Mouse (Mus musculus) thymus, adult 18-20 months (tissue): ENCODE data around the gene Ninl.

Experiments
- DNase-seq, 2 experiments: peaks; one replicate each; pipeline ENCODE4 v3.0.0; 2022; ENCODE audit warnings: mixed read lengths in 2 of 2

The Ninl gene

GRCm38 (mm10) chr2:150995324-150995723 is 43.9 kb downstream of the Ninl start:
- DNase-seq, result no peak

- no peak for DNase-seq
Observed at GRCm38 (mm10) chr2:150991050-150991449, 48.1 kb downstream of the Ninl start.

GRCm38 (mm10) chr2:150990506-150990905 is 48.7 kb downstream of the Ninl start:
- DNase-seq, result no peak

DNA sequence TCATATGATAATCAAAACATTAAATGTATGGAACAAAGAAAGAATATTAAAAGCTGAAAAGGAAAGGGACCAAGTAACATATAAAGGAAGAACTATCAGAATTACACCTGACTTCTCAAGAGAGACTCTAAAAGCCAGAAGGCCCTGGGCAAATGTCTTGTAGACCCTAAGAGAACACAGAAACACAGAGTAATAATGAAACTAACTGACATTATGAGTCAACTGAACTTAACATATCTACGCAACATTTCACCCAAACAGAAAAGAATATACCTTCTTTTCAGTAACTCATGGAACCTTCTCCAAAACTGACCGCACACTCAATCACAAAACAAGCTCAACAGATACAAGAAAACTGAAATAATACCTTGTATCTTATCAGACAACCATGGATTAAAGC is 53.8 kb downstream of the Ninl start:
- no peak for DNase-seq

- DNase-seq, result no peak
Observed at GRCm38 (mm10) chr2:150982051-150982450, 57.1 kb downstream of the Ninl start.

DNA sequence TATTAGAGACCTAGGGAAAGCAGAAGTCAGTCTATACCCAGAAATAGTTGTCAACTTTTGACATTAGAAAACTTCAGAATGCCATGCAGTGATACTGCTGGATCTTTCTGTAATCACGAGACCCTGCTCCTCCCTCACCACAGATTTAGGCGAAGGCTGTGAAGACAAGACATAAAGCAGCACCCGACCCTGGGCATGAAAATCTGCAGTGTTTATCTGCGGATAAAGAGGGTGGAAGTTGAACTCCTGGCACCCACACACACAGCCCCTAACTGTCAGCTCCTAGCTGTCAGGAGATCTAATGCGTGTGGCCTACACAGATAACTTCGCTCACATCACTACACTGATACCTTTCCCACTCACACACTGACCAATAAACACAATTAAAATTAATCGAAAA is 57.7 kb downstream of the Ninl start:
- no peak for DNase-seq

DNA sequence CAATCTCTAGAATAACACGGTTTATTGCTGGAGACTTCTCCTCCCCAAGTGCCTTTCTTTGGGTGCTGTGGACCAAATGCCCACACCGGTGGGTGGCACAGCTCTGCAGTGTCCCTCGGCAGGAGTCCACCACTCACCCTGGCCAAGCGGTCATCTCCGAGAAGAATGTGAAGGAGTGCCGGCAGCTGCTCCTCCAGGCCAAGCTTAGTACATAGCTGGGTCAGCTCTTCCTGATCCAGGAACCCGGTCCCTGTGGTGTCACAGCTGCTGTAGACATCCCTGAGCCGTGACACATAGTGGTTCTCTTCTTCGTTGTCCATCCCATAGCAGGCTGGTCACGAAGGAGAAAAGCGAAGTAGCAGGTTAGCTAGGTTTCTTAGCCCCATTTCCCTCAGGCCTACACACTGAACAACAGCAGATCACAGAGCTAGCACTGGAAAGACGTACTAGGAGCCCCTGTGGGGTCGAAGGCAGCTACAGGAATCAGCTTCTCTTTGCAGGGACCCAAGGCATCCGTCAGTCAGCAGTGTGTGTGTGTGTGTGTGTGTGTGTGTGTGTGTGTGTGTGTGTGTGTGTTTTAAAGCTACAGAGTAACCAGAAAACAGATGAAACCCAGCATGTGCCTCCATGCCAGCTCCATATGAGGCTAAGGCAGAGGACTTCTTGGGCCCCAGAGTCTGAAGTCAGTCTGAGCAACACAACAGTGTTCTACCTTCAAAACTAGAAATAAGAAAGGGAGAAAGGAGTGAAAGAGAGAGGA is 59.1 kb downstream of the Ninl start:
- DNase-seq, result no peak

GRCm38 (mm10) chr2:150978791-150979190 is 60.4 kb downstream of the Ninl start:
- no peak for DNase-seq

GRCm38 (mm10) chr2:150977676-150978075 is 61.5 kb downstream of the Ninl start:
- no peak for DNase-seq

DNA sequence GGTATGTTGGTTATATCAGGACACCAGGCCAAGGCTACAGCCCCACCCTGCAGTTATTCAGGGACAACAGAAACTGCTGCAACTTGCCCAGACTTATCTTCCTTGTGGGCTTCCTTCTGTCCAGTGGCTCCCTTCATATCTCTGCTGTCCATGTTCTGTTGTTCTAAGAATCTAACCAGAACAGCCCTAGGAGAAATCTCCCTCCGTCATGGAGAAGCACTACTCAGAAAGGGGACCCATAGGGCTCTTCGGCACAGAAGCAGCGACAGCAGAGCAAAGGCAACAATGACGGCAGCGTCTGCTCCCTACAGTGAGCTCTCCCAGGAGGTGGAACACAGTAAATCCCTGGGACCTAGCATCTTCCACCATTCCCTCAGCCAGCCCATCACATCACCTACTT is 62.3 kb downstream of the Ninl start:
- DNase-seq, result no peak

GRCm38 (mm10) chr2:150973401-150974115 is 65.6 kb downstream of the Ninl start:
- DNase-seq, result no peak

DNA sequence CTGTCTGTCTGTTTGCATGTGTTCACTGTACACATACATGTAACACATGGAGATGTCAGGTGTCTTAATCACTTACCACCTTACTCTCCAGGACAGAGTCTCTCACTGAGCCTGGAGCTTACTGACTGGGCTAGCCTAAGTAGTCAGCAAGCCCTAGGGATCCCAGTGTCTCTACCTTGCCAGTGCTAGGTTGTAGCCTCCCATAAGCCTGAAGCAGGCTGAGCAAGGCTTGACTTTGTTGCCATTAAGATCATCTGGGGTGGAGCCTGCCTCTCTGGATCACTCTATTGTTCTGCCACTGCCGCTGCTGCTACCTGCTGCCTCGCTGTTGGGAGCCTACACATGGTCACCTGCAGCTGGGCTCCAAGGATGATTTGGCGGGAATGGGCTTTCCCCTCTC is 66.5 kb downstream of the Ninl start:
- no peak for DNase-seq

DNA sequence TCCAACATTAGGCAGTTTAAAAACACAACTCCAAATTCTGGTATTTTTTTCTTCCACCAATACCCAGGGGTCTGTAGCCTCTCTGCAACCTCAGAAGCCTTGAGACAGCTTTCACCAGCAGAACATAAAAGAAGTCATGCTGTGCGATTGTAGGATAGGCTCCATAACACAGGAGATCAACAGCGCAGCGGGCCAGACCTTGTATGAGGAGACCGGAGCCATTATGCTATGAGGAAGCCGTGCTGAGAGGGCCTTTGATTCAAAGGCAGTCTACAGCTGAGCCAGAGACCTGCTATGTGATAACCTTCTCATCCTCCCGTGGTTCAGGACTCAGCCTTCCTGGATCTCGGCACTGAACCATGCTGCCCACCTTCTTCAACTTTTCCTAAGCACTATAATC is 67.3 kb downstream of the Ninl start:
- no peak for DNase-seq

DNA sequence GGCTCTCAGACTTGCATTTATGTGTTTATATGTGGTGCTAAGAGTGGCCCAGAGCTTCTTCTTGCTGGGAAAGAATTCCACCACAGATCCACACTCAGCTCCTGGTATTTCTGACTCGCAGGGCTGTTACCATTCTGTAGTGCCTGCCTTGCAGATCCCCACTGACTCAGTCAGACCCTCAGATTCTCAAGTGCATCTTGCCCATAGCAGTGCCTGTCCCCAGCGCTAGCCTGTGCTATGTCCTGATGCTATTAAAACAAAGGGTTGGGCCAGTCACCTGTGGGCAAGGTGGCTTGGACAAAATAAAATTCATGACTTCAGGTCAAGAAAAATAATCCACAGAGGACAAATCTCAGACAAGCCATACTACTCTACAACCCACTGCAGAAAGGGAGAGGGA is 70.0 kb downstream of the Ninl start:
- DNase-seq, result no peak

- no peak for DNase-seq
Observed at GRCm38 (mm10) chr2:150967491-150967890, 71.7 kb downstream of the Ninl start.

DNA sequence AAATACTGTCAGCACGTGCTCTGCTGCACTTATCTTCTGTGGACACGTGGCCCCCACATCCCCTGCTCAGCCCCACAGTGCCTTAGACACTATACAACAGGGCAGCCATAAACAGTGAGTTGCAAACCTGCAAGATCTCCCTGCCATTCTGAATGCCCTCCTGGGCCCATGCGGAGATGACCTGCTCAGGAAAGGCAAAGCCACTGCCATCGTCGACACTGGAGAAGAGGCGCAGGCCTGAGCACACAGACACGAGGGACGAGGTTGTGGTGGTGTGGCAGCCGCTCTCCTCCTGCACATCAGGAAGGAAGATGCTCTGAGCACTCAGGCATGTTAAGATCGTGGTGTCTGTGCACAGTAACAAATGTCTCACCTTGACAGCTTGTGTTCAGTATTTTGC is 73.2 kb downstream of the Ninl start:
- DNase-seq, result no peak

- no peak for DNase-seq
Observed at GRCm38 (mm10) chr2:150964641-150965040, 74.5 kb downstream of the Ninl start.

DNA sequence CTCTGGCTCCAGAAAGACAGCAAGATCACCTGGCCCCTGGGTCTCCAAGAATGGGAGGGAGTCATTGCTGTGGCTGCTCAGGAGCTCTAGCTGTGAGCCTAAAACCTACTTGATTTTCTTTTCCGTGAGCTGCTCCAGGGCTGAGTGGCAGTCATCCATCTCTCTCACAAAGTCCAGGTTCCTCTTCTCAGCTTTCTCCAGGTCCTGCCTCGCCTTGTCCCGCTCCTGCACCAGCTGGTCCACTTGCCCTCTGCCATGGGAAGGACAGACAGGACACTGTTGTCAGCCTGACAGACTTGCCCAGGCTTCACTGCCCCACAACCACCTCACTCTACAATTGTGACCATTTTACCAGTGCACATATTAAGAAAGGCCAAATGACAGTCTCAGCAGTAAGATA is 75.9 kb downstream of the Ninl start:
- no peak for DNase-seq

DNA sequence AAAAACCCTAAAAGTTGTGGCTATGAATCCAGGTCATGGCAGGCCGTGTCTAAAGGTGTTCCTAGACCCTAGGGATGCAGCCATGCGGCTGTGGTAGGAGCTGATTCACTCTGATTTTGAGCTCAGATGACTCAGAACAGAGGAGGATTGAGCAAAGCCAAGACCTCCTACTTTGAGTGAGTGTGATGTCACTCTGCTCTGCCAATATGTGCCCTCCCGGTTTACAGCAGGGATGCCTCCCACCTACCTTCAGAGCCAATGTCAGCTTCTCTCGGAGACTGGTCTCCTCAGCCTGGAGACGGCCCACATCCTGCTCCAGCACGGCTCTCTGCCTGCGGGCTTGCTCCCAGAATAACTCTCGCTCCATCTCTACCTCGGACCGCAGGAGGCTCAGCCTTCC is 79.7 kb downstream of the Ninl start:
- DNase-seq, result no peak

- DNase-seq, result no peak
Observed at GRCm38 (mm10) chr2:150955859-150956258, 83.3 kb downstream of the Ninl start.

- no peak for DNase-seq
Observed at GRCm38 (mm10) chr2:150951201-150951600, 88.0 kb downstream of the Ninl start.

- DNase-seq, result no peak
Observed at GRCm38 (mm10) chr2:150950056-150950455, 89.1 kb downstream of the Ninl start.

DNA sequence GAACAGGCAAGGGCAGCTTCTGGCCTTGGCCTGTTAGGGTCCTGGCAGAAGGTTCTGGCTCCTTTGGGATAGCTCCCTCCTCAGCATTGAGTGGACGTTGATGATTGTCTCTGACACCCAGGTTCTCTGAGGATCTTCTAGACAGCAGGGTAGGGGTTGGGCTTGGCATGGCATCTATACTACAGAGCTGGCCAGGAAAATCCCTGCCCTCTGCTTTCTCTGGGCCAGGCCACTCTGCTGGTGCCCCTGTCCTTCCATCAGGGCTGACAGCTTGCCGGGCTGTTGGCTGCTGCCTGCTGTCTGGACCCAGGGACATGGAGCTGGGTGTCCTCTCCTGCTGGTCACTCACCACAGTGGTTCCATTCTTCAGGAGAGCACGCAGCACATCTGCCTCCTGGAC is 89.5 kb downstream of the Ninl start:
- no peak for DNase-seq

DNA sequence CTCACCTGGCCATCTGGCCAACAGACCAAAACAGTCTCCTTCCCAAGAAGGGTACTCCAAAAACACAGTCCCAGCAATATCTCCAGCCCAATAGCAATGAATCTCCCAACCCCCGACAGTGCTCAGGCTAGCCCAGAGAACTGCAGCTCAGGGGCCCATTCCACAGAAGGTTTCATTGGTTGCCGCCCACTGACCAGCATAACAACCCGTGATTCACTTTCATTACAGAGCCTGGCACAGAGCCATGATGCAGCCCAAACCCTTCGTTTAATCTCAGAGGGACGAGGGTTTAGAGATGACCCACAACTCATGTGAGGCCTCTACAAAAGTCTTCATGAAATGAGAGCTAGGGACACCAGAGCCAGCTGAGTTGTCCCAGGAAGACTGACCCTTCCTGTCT is 90.4 kb downstream of the Ninl start:
- no peak for DNase-seq
